Mouse (Mus musculus): ENCODE data around the gene Ypel2. TPM values are rescaled to one million over a fixed set of nuclear protein-coding genes. Genes with fewer than 3 reads are reported as not detected.

The Ypel2 gene
- total and polyA plus RNA-seq, 3 experiments = 1.5 to 8.2 (median 7.0) TPM

- no peaks in the 10 kb centered on the region for H3K9me3 ChIP-seq (replicated peaks)
- H3K36me3 ChIP-seq (replicated peaks) = no peaks in the 10 kb centered on the region
- DNase-seq (ENCODE audit: low spot score) (no peak), ATAC-seq (ENCODE audit: extremely low read depth, insufficient number of reproducible peaks, low FRiP score, poor library complexity, severe bottlenecking) (no peak)
- TF ChIP-seq POLR2AphosphoS5 (IDR thresholded peaks at IDR 0.05; ENCODE audit: insufficient replicate concordance, low read depth, low read length) (no peak), CTCF (IDR thresholded peaks at IDR 0.05; ENCODE audit: low read depth, low read length) (no peak), TAL1 (conservative IDR thresholded peaks at IDR 0.05; ENCODE audit: low read depth, low read length) (no peak), GATA2 (IDR thresholded peaks at IDR 0.05; ENCODE audit: borderline replicate concordance, low read depth, low read length) (no peak), GATA1 (IDR thresholded peaks at IDR 0.05; ENCODE audit: borderline replicate concordance, low read length) (no peak)
- peaks cover 10% of the 10 kb centered on the region for H3K27me3 ChIP-seq (ENCODE audit: insufficient read depth, low read length)
- no peaks in the 10 kb centered on the region for H3K4me1 ChIP-seq (ENCODE audit: insufficient read depth, low read depth, low read length)
- H3K4me3 ChIP-seq (ENCODE audit: low read depth, low read length) = no peak overlapping the region
Observed at GRCm38 (mm10) chr11:86977242-86977641, 16.3 kb downstream of the Ypel2 start.

- DNase-seq (ENCODE audit: low spot score) = no peak
- H3K27me3 ChIP-seq (ENCODE audit: insufficient read depth, low read length) = peaks cover 15% of the 10 kb centered on the region
- 0 out of 2 replicates have a peak, but pooled peaks cover 2% of the 10 kb centered on the region for H3K4me1 ChIP-seq (ENCODE audit: insufficient read depth, low read depth, low read length)
Observed at GRCm38 (mm10) chr11:86974401-86974800, 19.1 kb downstream of the Ypel2 start.

GRCm38 (mm10) chr11:86973255-86973654, 20.3 kb downstream of the Ypel2 start:
- Histone ChIP-seq H3K36me3 (replicated peaks) (peaks cover 3% of the 10 kb centered on the region), H3K4me3 (ENCODE audit: low read depth, low read length) (no peak overlapping the region), H3K27me3 (ENCODE audit: insufficient read depth, low read length) (peaks cover 15% of the 10 kb centered on the region), H3K9me3 (replicated peaks) (no peaks in the 10 kb centered on the region), H3K4me1 (ENCODE audit: insufficient read depth, low read depth, low read length) (peaks cover 2% of the 10 kb centered on the region; the same call in 1 of the 2 replicates)
- ATAC-seq (ENCODE audit: extremely low read depth, insufficient number of reproducible peaks, low FRiP score, poor library complexity, severe bottlenecking) (no peak), DNase-seq (ENCODE audit: low spot score) (no peak)
- TF ChIP-seq CTCF (IDR thresholded peaks at IDR 0.05; ENCODE audit: low read depth, low read length) (no peak), GATA2 (IDR thresholded peaks at IDR 0.05; ENCODE audit: borderline replicate concordance, low read depth, low read length) (no peak), GATA1 (IDR thresholded peaks at IDR 0.05; ENCODE audit: borderline replicate concordance, low read length) (no peak), POLR2AphosphoS5 (IDR thresholded peaks at IDR 0.05; ENCODE audit: insufficient replicate concordance, low read depth, low read length) (no peak), TAL1 (conservative IDR thresholded peaks at IDR 0.05; ENCODE audit: low read depth, low read length) (no peak)

More at GRCm38 (mm10) chr11:86974401-86974800, 19.1 kb downstream of the Ypel2 start:
- Histone ChIP-seq H3K9me3 (replicated peaks) (no peaks in the 10 kb centered on the region), H3K4me3 (ENCODE audit: low read depth, low read length) (no peak overlapping the region), H3K36me3 (replicated peaks) (peaks cover 3% of the 10 kb centered on the region)
- TF ChIP-seq TAL1 (conservative IDR thresholded peaks at IDR 0.05; ENCODE audit: low read depth, low read length) (no peak), CTCF (IDR thresholded peaks at IDR 0.05; ENCODE audit: low read depth, low read length) (no peak), POLR2AphosphoS5 (IDR thresholded peaks at IDR 0.05; ENCODE audit: insufficient replicate concordance, low read depth, low read length) (no peak), GATA2 (IDR thresholded peaks at IDR 0.05; ENCODE audit: borderline replicate concordance, low read depth, low read length) (no peak), GATA1 (IDR thresholded peaks at IDR 0.05; ENCODE audit: borderline replicate concordance, low read length) (no peak)
- ATAC-seq (ENCODE audit: extremely low read depth, insufficient number of reproducible peaks, low FRiP score, poor library complexity, severe bottlenecking) = no peak

GRCm38 (mm10) chr11:86971057-86971753, 22.3 kb downstream of the Ypel2 start:
- Histone ChIP-seq H3K4me1 (ENCODE audit: insufficient read depth, low read depth, low read length) (peaks cover 2% of the 10 kb centered on the region; the same call in 1 of the 2 replicates), H3K27me3 (ENCODE audit: insufficient read depth, low read length) (peaks cover 15% of the 10 kb centered on the region), H3K9me3 (replicated peaks) (no peaks in the 10 kb centered on the region), H3K36me3 (replicated peaks) (peaks cover 3% of the 10 kb centered on the region), H3K4me3 (ENCODE audit: low read depth, low read length) (no peak overlapping the region)
- DNase-seq (ENCODE audit: low spot score) (no peak), ATAC-seq (ENCODE audit: extremely low read depth, insufficient number of reproducible peaks, low FRiP score, poor library complexity, severe bottlenecking) (no peak)
- TF ChIP-seq TAL1 (conservative IDR thresholded peaks at IDR 0.05; ENCODE audit: low read depth, low read length) (no peak), POLR2AphosphoS5 (IDR thresholded peaks at IDR 0.05; ENCODE audit: insufficient replicate concordance, low read depth, low read length) (no peak), GATA1 (IDR thresholded peaks at IDR 0.05; ENCODE audit: borderline replicate concordance, low read length) (no peak), CTCF (IDR thresholded peaks at IDR 0.05; ENCODE audit: low read depth, low read length) (no peak), GATA2 (IDR thresholded peaks at IDR 0.05; ENCODE audit: borderline replicate concordance, low read depth, low read length) (no peak)

DNA sequence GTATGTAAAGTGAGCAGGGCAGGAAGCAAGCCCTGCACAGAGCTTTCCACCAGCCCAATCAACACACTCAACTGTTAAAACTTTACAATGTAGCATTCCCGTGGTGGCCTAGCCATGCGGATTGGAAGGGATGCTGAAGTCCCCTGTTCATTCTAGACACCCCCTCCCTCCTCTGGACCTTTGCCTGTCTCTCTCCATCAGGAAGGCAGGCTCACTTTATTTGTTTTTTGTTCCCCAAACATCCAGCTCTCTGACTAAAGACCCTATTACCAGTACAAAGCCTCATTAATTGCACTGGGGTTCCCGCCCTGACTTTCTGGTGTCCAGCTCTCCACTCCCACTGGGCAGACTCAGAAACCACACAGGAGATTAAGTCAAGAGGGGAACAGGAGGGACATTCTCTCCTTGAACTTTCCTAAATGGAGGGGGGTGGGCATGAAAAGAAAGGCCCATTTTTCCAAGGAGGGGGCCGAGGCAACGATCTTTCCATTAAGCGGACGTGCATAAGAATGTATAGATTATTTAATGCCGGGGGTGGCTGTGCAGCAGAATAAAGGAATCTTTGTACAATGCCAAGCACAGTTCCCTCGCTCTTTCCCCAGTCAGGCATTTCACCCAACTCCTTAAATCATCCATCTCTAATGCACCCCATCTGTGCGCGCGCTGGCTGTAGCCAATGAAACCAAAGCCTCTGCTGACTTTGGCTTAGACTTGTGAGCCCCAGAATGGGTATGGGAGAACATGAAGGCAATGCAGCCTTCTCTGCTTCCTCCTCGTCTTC, 24.3 kb downstream of the Ypel2 start:
- peaks cover 3% of the 10 kb centered on the region for H3K36me3 ChIP-seq (replicated peaks)
- no peaks in the 10 kb centered on the region for H3K9me3 ChIP-seq (replicated peaks)
- no peak for TF ChIP-seq GATA2 (IDR thresholded peaks at IDR 0.05; ENCODE audit: borderline replicate concordance, low read depth, low read length)
- no peak for TF ChIP-seq CTCF (IDR thresholded peaks at IDR 0.05; ENCODE audit: low read depth, low read length)
- no peak for TF ChIP-seq TAL1 (conservative IDR thresholded peaks at IDR 0.05; ENCODE audit: low read depth, low read length)
- no peak for TF ChIP-seq GATA1 (IDR thresholded peaks at IDR 0.05; ENCODE audit: borderline replicate concordance, low read length)
- no peak for TF ChIP-seq POLR2AphosphoS5 (IDR thresholded peaks at IDR 0.05; ENCODE audit: insufficient replicate concordance, low read depth, low read length)
- no peak for DNase-seq (ENCODE audit: low spot score)
- peaks cover 8% of the 10 kb centered on the region for H3K4me1 ChIP-seq (ENCODE audit: insufficient read depth, low read depth, low read length)
- peaks cover 13% of the 10 kb centered on the region for H3K27me3 ChIP-seq (ENCODE audit: insufficient read depth, low read length)
- no peak for ATAC-seq (ENCODE audit: extremely low read depth, insufficient number of reproducible peaks, low FRiP score, poor library complexity, severe bottlenecking)
- no peak overlapping the region for H3K4me3 ChIP-seq (ENCODE audit: low read depth, low read length)

DNA sequence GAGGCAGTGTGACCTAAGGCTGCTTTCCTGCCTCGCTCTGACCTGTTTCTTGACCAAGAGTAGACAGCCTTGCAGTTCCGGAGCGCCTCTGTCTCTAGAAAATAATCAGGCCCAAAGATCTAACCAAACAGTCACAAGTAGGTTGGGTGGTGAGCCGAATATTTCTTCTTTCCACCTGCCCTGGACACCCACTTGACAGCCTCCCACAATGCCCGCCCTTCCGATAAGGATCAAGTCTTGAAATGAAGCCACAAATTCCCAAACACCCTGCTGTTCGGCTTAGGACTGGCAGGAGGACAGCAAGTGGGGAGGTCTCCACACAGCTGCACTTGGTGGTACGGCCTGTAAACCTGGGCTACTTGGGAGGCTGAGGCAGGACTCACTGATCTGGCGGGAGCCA, 26.0 kb downstream of the Ypel2 start:
- Histone ChIP-seq H3K9me3 (replicated peaks) (no peaks in the 10 kb centered on the region), H3K36me3 (replicated peaks) (peaks cover 3% of the 10 kb centered on the region), H3K4me3 (ENCODE audit: low read depth, low read length) (no peak overlapping the region), H3K4me1 (ENCODE audit: insufficient read depth, low read depth, low read length) (peaks cover 24% of the 10 kb centered on the region), H3K27me3 (ENCODE audit: insufficient read depth, low read length) (peaks cover 7% of the 10 kb centered on the region; the same call in 1 of the 2 replicates)
- no peak for DNase-seq (ENCODE audit: low spot score)
- ATAC-seq (ENCODE audit: extremely low read depth, insufficient number of reproducible peaks, low FRiP score, poor library complexity, severe bottlenecking) = no peak
- no peak for TF ChIP-seq GATA1 (IDR thresholded peaks at IDR 0.05; ENCODE audit: borderline replicate concordance, low read length)
- TF ChIP-seq TAL1 (conservative IDR thresholded peaks at IDR 0.05; ENCODE audit: low read depth, low read length) = no peak

Measured in G1E (cell line).